Mouse (Mus musculus) mouse trophoblast stem cell (cell line): ENCODE data around the gene Olfr319.
"Not testable (repeated sequence)": the region's sequence is repeated elsewhere in the genome, so short reads cannot be mapped to it uniquely, and the experiment has no call there.

Source experiments
- in situ Hi-C, 2 experiments: fragments of 300-500 bp; cut with MseI, MboI; formaldehyde crosslinking; loops; 2 replicates in 1 of 2; 3 replicates in 1 of 2; pipeline ENCODE4 v1.15.1; 2025

The Olfr319 gene

DNA sequence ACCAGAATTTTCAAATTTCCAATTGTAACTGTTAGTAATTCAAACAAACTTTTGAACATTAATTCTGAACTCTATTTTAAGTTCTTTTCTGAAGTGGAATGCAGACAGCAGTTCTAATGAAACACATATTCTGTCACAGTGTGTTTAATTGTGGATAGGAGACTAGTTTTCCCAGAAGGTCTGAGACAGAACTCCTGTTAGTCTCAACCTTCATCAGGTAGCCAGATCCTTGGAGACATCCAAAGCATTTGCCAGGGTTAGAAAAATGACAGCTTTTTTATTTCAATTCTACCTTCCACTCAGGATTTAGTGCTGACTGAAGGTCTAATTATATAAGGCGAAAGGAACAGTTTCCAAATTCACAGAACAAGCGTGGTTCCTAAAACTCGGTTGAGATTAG lies at the start of gene Olfr319:
Gene Olfr319, plus strand, starts transcription at position 301 of the 400 bp plus-strand sequence.
- in situ Hi-C loops = no loop called here

DNA sequence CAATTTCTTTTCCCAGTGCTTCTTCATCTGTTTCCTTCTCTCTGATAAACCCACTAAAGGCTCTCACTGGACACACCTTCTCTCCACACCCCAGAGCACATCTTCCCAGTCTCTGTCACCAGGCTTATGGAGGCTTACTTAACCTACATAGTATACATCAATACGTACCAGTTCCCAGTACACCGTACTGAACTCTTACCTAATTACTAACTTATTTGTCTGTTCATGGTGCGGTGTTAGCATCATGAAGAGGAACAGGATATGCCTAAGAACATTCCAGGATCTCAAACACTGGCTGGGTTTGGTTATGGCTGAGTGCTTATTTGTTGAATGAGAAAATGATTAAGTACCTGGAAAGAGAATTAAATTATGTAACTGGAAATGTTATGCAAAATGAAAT lies 43.8 kb upstream of the Olfr319 start:
- in situ Hi-C loops = no loop called here

GRCm38 (mm10) chr11:58658596-58658995 lies 40.4 kb upstream of the Olfr319 start, which contains the start of gene Olfr322:
Gene Olfr322 (plus strand): TSS chr11:58658782.
- in situ Hi-C loops = no loop called here

GRCm38 (mm10) chr11:58669252-58669651 lies 29.7 kb upstream of the Olfr319 start:
- in situ Hi-C loops = no loop called here

DNA sequence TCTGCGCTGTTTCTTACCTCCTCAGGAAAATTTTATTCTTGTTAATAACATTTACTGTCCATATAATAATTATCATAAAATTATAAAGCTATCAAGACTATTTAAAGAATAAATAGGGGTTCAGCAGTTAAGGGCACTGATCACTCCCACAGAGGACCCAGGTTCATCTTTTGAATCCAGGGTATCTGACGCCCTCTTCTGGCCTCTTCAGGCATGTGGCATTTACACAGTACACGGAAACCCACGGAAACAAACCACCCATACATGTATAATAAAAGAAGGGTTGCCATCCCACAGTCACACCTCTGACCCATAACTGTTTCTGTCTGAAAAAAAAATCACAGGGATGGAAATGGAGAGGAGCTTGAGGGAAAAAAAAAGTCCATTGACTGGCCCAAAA lies 27.1 kb upstream of the Olfr319 start:
- in situ Hi-C loops = no loop called here

- in situ Hi-C loops = no loop called here
Observed at GRCm38 (mm10) chr11:58680799-58681198, 18.2 kb upstream of the Olfr319 start, which contains the start of gene Olfr320. Gene Olfr320 (plus strand): TSS chr11:58681099.

GRCm38 (mm10) chr11:58709086-58709485 lies 10.1 kb downstream of the Olfr319 start:
- in situ Hi-C loops = no loop called here

GRCm38 (mm10) chr11:58717723-58718122 lies 18.8 kb downstream of the Olfr319 start:
- in situ Hi-C loops = not testable (repeated sequence)

DNA sequence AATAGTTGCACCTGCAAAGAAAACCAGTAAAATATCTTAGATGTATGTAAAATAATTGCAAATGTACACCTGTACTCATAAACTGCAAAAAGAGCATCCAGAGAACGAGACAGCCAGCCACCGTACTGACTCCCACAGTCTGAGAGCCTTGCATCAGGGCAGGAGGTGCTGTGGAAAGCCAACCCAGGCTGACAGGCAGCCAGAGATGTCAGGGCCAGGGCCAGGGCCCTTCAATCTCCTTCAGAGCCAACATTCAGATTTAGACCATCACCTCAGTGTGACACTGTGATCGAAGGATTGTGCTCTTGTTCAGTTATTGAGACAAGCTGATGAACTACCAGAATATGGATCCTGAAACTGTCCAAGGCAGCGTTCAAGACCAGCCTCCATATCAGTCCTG lies 20.7 kb downstream of the Olfr319 start:
- in situ Hi-C loops = no loop called here

GRCm38 (mm10) chr11:58723914-58724313 lies 25.0 kb downstream of the Olfr319 start, which contains the start of gene Olfr318:
Gene Olfr318 (minus strand): TSS chr11:58724014.
- in situ Hi-C loops = no loop called here

DNA sequence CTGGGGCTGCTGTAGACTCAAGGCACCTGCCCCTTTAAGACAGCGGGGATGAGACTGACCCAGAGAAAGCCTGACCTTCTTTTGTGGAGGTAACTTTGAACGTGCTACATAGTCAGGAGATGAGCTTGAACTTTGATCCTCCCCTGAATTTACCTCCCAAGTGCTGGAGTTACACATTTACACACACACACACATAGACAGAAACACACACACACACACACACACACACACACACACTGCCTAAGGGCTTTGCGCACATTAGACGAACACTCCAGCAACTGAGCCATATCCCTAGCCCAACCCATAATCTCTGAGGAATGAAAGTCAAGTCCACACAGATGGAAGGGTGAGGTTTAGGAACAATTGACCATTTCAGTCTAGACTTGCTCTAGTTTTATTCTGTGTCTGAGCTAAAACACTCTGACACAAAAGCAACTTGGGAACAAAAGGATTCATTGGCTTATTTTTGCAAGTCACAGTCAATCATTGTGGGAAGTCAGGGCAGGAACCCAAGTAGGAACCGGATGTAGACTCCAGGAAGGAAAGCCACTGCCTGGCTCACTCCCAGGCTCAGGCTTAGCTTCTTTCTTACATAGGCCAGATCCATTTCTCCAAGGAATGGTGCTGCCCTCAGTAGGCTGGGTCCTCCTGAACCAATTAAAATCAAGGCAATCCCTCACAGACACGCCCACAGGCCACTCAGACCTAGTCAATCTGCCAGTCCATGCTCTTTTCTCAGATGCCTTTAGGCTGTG lies 29.1 kb downstream of the Olfr319 start:
- in situ Hi-C loops = not testable (repeated sequence)

GRCm38 (mm10) chr11:58733372-58733771 lies 34.4 kb downstream of the Olfr319 start:
- in situ Hi-C loops = no loop called here

DNA sequence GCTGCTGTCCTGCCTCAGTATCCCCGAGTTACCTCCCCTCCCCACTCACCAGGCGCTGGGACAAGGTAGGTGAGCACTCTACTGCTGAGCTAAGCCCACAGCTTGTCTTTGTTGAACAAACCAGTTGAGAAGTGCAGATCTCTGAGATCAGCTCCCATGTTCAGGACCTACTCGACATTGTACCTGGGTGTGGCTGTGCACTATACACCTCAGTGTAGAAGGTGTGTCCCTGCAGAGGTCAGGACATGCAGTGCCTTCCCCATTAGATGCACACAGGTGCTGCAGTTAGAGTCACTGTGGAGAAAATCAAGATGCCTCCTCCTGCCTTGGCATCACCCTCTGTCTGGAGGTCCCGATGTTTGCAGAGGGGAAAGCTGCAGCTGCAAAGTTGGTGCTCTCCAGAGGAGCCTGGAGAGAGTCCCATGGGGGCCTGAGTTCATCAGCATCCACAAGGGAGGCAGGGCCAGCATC lies 39.9 kb downstream of the Olfr319 start, which contains the start of gene Olfr317:
Gene Olfr317, minus strand, starts transcription at position 421 of the 471 bp plus-strand sequence.
- in situ Hi-C loops = no loop called here

GRCm38 (mm10) chr11:58751096-58751495 lies 52.1 kb downstream of the Olfr319 start:
- in situ Hi-C loops = not testable (repeated sequence)

GRCm38 (mm10) chr11:58752434-58752833 lies 53.5 kb downstream of the Olfr319 start, which contains the start of gene Olfr316:
Gene Olfr316 (plus strand): TSS chr11:58752734.
- in situ Hi-C loops = no loop called here
